Mouse (Mus musculus): Measurements from ENCODE around the gene Chrna3. TPM values are rescaled to one million over a fixed set of nuclear protein-coding genes. Genes with fewer than 3 reads are reported as not detected.

Chrna3 gene
- polyA plus RNA-seq, 1 experiment: not detected

- H3K4me3 ChIP-seq: no peak overlapping the region
- no peak overlapping the region for H3ac ChIP-seq (ENCODE audit: control insufficient read depth, insufficient read length)
- H3K36me3 ChIP-seq (ENCODE audit: control insufficient read depth, insufficient read depth): no peaks in the 10 kb centered on the region
- no peaks in the 10 kb centered on the region for H3K27me3 ChIP-seq (ENCODE audit: control insufficient read depth, insufficient read depth, insufficient read length)
- H3K4me2 ChIP-seq (ENCODE audit: low read depth): no peak overlapping the region
- no peak for TF ChIP-seq TCF12 (IDR thresholded peaks at IDR 0.05; ENCODE audit: insufficient read depth, poor library complexity, severe bottlenecking)
- TF ChIP-seq MYOG (IDR thresholded peaks at IDR 0.05; ENCODE audit: control insufficient read depth in 1 of 3, insufficient read depth in 1 of 3, insufficient read length in 2 of 3, low read depth in 2 of 3): no peak
- no peak for TF ChIP-seq POLR2A (IDR thresholded peaks at IDR 0.05; ENCODE audit: insufficient read length, low read depth)
- no peak for TF ChIP-seq E2F4 (IDR thresholded peaks at IDR 0.05; ENCODE audit: insufficient read depth)
- TF ChIP-seq SRF (IDR thresholded peaks at IDR 0.05; ENCODE audit: control insufficient read depth, insufficient read length, low read depth): no peak
- no peak for TF ChIP-seq MAX (IDR thresholded peaks at IDR 0.05; ENCODE audit: low read depth)
- TF ChIP-seq REST (IDR thresholded peaks at IDR 0.05; ENCODE audit: insufficient read depth, insufficient read length): no peak
- H3K79me2 ChIP-seq (ENCODE audit: control insufficient read depth, insufficient read depth): no peaks in the 10 kb centered on the region
These were observed 22.8 kb downstream of the Chrna3 start for GRCm38 (mm10) chr9:55003609-55004008.

GRCm38 (mm10) chr9:54995645-54996044 is 30.7 kb downstream of the Chrna3 start:
- no peak for TF ChIP-seq POLR2AphosphoS2 (IDR thresholded peaks at IDR 0.05; ENCODE audit: insufficient read length, low read depth)
- TF ChIP-seq TCF3 (IDR thresholded peaks at IDR 0.05; ENCODE audit: insufficient read length, low read depth): no peak
- no peak for TF ChIP-seq MYOD1 (IDR thresholded peaks at IDR 0.05; ENCODE audit: control insufficient read depth in 1 of 3, insufficient read length in 2 of 3, low read depth in 2 of 3)
- TF ChIP-seq REST (IDR thresholded peaks at IDR 0.05; ENCODE audit: insufficient read depth, insufficient read length): no peak
- H3K4me2 ChIP-seq (ENCODE audit: low read depth): no peak overlapping the region
- H3ac ChIP-seq (ENCODE audit: control insufficient read depth, insufficient read length): no peak overlapping the region
- H3K36me3 ChIP-seq (ENCODE audit: control insufficient read depth, insufficient read depth): no peaks in the 10 kb centered on the region
- H3K4me3 ChIP-seq: no peak overlapping the region
- H3K27me3 ChIP-seq (ENCODE audit: control insufficient read depth, insufficient read depth, insufficient read length): peaks cover 9% of the 10 kb centered on the region
- H3K79me2 ChIP-seq (ENCODE audit: control insufficient read depth, insufficient read depth): no peaks in the 10 kb centered on the region

- Histone ChIP-seq H3K4me3 (no peak overlapping the region), H3K36me3 (ENCODE audit: control insufficient read depth, insufficient read depth) (no peaks in the 10 kb centered on the region), H3K4me2 (ENCODE audit: low read depth) (no peak overlapping the region), H3ac (ENCODE audit: control insufficient read depth, insufficient read length) (no peak overlapping the region), H3K27me3 (ENCODE audit: control insufficient read depth, insufficient read depth, insufficient read length) (peaks cover 9% of the 10 kb centered on the region), H3K79me2 (ENCODE audit: control insufficient read depth, insufficient read depth) (no peaks in the 10 kb centered on the region)
- no peak for TF ChIP-seq TCF3 (IDR thresholded peaks at IDR 0.05; ENCODE audit: insufficient read length, low read depth)
- no peak for TF ChIP-seq USF1 (IDR thresholded peaks at IDR 0.05; ENCODE audit: low read depth)
These were observed 32.0 kb downstream of the Chrna3 start for GRCm38 (mm10) chr9:54994381-54994780.

- no peak overlapping the region for H3ac ChIP-seq (ENCODE audit: control insufficient read depth, insufficient read length)
- H3K4me3 ChIP-seq: no peak overlapping the region
- TF ChIP-seq REST (IDR thresholded peaks at IDR 0.05; ENCODE audit: insufficient read depth, insufficient read length): no peak
- TF ChIP-seq MYOG (IDR thresholded peaks at IDR 0.05; ENCODE audit: control insufficient read depth in 1 of 3, insufficient read depth in 1 of 3, insufficient read length in 2 of 3, low read depth in 2 of 3): no peak
- no peak for TF ChIP-seq MAX (IDR thresholded peaks at IDR 0.05; ENCODE audit: low read depth)
- H3K4me2 ChIP-seq (ENCODE audit: low read depth): no peak overlapping the region
- no peaks in the 10 kb centered on the region for H3K79me2 ChIP-seq (ENCODE audit: control insufficient read depth, insufficient read depth)
- H3K27me3 ChIP-seq (ENCODE audit: control insufficient read depth, insufficient read depth, insufficient read length): peaks cover 9% of the 10 kb centered on the region
- H3K36me3 ChIP-seq (ENCODE audit: control insufficient read depth, insufficient read depth): no peaks in the 10 kb centered on the region
These were observed 36.0 kb downstream of the Chrna3 start for GRCm38 (mm10) chr9:54990362-54990761.

- H3ac ChIP-seq (ENCODE audit: control insufficient read depth, insufficient read length): no peak overlapping the region
- TF ChIP-seq SRF (IDR thresholded peaks at IDR 0.05; ENCODE audit: control insufficient read depth, insufficient read length, low read depth) (no peak), CEBPB (IDR thresholded peaks at IDR 0.05; ENCODE audit: insufficient read depth, poor library complexity, severe bottlenecking) (no peak), E2F4 (IDR thresholded peaks at IDR 0.05; ENCODE audit: insufficient read depth) (no peak), TCF3 (IDR thresholded peaks at IDR 0.05; ENCODE audit: insufficient read length, low read depth) (no peak), TCF12 (IDR thresholded peaks at IDR 0.05; ENCODE audit: insufficient read depth, poor library complexity, severe bottlenecking) (no peak), POLR2AphosphoS2 (IDR thresholded peaks at IDR 0.05; ENCODE audit: insufficient read length, low read depth) (no peak), POLR2A (IDR thresholded peaks at IDR 0.05; ENCODE audit: insufficient read length, low read depth) (no peak), USF1 (IDR thresholded peaks at IDR 0.05; ENCODE audit: low read depth) (no peak), REST (IDR thresholded peaks at IDR 0.05; ENCODE audit: insufficient read depth, insufficient read length) (no peak)
- H3K4me3 ChIP-seq: no peak overlapping the region
- H3K27me3 ChIP-seq (ENCODE audit: control insufficient read depth, insufficient read depth, insufficient read length): peaks cover 32% of the 10 kb centered on the region
- no peaks in the 10 kb centered on the region for H3K36me3 ChIP-seq (ENCODE audit: control insufficient read depth, insufficient read depth)
- H3K4me2 ChIP-seq (ENCODE audit: low read depth): no peak overlapping the region
- no peaks in the 10 kb centered on the region for H3K79me2 ChIP-seq (ENCODE audit: control insufficient read depth, insufficient read depth)
These were observed 44.0 kb downstream of the Chrna3 start for GRCm38 (mm10) chr9:54982401-54982800.

Data from myocyte (in vitro differentiated cells).